Mouse (Mus musculus): ENCODE results near the gene Fam186b.
"Not testable (repeated sequence)": the region's sequence is repeated elsewhere in the genome, so short reads cannot be mapped to it uniquely, and the experiment has no call there.

GRCm38 (mm10) chr15:99246736-99247135 lies 49.0 kb downstream of the Fam186b start:
- TF ChIP-seq CTCF (IDR thresholded peaks at IDR 0.05; ENCODE audit: low read depth, low read length); POLR2A (IDR thresholded peaks at IDR 0.05; ENCODE audit: insufficient read depth, low read length): not testable (repeated sequence)

Data from ES-Bruce4 (cell line).